Mouse (Mus musculus): ENCODE measurements around the gene Slc39a7.

DNA sequence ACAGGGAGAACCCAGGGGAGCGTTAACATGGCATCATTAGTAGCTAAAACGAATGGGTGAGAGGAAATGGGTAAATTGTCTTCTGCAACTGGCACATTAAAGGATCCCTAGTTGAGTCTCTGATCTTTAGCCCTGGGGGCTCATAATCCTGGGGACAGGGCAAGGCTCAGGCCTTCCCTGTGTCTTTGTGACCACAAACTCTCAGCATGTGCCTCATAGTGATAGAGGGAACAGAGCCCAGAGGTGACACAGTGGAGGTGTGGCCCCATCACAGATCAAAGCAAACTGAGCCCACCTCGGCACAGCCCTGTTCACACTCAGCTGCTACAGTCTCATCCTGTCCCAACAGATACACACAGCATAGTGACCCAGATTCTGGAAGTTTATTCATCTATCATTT is 35.8 kb downstream of the Slc39a7 start:
- TF ChIP-seq CTCF (IDR thresholded peaks at IDR 0.05; ENCODE audit: low read depth, low read length) (no peak), POLR2A (IDR thresholded peaks at IDR 0.05; ENCODE audit: extremely low read depth, insufficient read depth, low read length) (no peak)
